Mouse (Mus musculus) MEL-GATA-1-ER (cell line): Measurements from ENCODE around the gene Frmd6.

ENCODE experiments used
- DNase-seq: peaks from one replicate; pipeline ENCODE4 v3.0.0-alpha.2; 2012; ENCODE audit warnings: low read depth; ENCODE audit errors: extremely low read depth

Frmd6 gene

GRCm38 (mm10) chr12:70807975-70808374, 17.3 kb upstream of the Frmd6 start:
- no peak for DNase-seq

DNA sequence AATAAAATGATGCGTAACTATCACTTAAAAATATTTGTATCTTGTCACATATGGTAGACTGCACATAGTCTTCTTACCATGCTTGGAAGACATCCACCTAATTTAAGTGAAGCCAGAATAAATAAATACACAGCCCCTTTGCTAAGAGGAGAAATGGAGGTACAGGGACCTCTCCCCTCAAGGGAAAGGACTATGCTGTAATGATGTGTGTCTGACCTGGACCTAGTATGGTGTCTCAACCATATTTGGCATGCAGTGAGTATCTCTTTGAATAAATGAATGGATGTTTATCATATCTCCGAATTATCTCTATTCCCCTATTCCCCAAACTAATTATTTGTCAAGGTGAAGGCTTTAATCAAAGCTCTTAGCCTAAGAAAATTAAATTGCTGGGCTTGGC, 15.4 kb upstream of the Frmd6 start:
- no peak for DNase-seq

GRCm38 (mm10) chr12:70811772-70812171, 13.5 kb upstream of the Frmd6 start:
- no peak for DNase-seq

DNA sequence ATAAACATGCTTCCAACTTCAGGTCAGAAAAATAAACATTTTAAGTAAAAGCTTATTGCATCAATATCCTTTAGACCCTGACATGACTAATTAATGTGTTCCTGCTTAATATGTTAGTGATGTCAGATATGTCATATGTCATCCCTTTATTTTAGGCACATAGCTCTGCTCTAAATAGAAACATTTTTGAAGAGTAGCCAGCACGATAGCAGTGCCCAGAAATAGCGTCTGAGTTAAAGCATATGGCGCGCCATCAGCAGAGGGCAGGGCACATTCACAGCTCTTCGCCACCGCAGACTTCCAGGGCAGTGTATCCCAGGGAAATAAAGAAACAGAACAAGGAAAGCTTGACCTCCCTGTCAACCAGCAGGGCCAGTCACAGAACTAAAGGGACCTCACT, 13.1 kb upstream of the Frmd6 start:
- DNase-seq: no peak

DNA sequence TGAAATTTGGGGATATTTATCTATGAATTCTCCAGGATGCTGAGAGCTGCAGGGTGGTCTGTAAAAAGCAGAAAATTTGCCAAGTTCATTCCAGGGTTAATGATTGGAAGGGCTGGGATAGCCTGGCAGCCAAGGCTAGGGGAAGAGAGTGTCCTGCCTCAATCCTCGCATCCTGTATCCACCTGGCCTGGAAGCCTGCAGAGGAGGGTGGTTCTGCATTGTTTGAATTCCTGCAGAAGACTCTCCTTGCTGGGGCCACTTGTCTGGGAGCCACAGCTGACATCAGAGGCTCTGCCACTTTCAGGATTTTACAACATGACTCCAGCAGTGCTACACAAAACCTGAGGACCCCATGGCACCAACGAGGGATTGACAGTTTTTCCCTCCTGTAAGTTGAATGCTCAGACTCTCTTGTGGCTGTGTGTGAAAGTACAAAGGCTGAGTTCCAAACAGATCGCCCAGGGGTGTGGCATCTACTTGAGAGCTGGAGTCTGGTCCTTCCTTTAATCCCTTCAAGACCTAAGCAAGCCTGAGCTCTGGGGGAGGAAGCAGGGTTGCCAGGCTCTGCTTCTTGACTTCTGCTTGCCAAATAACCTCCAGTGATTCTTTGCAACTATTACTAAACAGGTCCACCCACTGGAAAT, 12.4 kb upstream of the Frmd6 start:
- DNase-seq: no peak

DNA sequence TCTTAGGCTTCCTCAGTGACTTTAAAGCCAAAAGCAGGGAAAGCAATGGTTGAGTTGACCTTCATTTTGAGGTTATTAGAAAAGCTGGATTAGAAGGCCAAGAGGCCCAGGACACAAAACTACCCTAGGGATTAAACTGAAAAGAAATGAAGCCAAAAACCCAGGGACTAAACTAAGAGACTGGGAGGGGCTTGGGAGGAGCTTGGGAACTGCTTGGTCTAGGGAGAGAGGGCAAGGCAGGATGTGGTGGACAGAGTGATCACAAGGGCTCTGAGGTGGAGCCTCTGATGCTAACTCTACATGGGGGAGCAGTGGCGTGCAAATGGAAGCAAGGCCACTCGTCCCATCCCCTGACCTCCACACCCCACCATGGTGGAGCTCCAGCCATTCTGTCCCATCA, 8.6 kb upstream of the Frmd6 start:
- no peak for DNase-seq

GRCm38 (mm10) chr12:70824017-70824416, 1.3 kb upstream of the Frmd6 start:
- no peak for DNase-seq

- no peak for DNase-seq
Observed at GRCm38 (mm10) chr12:70825651-70826317, 470 bp downstream of the Frmd6 start.

DNA sequence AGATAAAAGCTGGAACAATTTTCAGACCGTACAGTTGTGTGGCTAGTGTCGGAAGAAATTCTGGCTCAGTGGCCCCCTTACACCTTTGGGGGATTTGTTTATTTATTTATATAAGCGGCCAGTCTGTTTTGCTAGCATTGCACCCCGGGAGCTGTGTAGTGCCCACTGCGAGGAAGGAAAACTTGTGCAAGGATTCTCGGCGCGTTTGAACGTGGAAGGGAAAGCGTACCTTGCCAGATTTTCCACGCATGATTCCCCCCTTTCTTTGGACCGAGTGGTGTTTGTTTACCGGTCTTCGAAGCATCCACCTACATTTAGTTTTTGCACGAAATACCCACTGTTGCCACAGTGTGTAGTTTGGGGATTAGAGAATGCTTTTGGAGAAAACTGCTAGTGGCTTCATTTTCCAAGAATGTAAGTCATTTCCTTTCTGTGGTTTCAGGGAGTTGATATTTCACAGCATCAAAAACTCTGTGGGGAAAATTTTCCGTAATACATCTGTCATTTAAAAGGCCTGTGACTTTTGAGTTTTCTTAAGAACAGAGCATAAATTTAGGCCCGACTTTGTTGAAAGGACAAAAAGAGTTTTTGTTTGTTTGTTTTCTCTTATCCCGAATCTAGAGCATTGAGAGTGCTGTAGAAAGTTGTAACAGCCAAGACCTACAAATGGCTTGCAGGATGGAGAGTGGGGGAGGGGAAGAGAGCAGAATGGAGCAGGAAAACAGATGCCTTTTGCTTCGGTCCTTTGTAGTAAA, 1.2 kb downstream of the Frmd6 start:
- DNase-seq: no peak

DNA sequence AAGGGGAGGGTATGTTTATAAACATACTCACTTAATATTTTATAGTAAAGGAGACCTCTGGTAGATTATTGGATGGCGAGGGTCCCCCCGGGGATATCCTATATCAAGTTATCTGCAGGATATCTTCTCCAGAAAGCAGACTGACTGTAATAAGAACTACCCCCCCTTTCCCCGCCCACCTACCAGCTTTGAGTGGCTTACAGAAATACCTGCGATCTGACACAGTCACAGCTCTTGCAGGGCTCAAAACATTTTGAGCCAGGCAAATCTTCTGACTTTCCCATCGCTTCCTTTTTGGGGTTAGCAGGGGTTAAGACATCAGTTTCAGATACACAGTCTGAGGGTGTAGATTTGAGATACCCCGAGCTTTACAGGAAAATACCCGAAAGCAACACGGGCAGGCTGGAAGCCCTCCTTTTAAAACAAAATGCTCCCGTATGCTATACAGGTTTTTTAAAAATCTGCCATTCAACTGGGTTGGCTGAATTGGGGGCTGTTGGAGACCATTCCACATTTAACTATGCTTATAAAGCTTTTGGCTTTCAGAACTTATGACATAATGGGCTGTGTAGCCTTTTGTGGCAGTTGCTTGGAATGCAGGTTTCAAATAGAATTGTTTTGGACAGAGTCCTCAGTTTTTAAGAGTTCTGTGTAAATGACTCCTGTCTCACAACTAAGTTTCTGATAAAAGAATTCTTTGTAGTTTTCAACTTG, 2.0 kb downstream of the Frmd6 start:
- DNase-seq: no peak

DNA sequence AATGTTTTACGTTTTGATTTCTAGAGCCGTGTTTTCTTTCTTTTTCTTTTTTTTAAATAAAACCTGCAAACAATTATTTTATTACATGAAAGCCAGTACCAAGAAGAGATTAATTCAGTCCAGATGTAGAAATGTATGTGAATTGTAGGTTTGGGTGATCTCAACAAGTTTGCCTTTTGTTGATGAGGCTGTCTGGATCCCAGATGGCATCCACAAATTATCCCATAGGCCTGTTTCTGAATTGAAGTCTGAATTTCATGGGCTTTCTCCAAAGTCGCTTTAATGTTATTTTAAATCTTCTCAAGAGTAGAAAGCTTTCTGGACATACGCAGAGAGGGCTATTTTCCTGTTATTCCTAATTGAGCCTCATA, 2.6 kb downstream of the Frmd6 start:
- DNase-seq: no peak

DNA sequence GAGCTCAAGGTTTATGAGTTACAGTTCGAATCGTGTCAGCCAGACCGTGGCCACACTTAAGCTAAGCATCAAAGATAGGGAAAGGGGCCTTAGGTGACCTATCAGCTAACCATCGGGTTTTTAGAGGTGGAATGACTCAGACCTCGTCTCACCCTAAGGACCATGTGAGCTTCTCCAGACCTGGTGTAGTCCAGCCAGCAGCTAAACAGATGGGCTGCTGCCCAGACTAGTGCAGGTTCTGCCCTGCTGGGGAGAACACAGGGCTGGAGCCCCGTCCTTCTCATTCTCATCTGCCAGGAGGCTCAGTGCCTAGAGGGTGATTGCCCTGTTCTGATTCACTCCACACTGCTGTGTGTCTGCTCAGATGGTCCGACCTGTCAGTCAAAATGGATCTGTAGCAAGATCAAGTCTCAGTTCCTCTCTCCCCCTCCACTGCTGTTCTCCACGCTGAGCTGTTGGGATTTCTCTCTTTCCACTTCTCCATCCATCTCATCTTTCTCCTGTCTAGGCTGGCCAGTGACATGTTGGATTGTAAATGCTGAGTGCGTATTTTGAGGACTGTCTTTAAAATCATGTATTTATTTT, 5.8 kb downstream of the Frmd6 start:
- no peak for DNase-seq

DNA sequence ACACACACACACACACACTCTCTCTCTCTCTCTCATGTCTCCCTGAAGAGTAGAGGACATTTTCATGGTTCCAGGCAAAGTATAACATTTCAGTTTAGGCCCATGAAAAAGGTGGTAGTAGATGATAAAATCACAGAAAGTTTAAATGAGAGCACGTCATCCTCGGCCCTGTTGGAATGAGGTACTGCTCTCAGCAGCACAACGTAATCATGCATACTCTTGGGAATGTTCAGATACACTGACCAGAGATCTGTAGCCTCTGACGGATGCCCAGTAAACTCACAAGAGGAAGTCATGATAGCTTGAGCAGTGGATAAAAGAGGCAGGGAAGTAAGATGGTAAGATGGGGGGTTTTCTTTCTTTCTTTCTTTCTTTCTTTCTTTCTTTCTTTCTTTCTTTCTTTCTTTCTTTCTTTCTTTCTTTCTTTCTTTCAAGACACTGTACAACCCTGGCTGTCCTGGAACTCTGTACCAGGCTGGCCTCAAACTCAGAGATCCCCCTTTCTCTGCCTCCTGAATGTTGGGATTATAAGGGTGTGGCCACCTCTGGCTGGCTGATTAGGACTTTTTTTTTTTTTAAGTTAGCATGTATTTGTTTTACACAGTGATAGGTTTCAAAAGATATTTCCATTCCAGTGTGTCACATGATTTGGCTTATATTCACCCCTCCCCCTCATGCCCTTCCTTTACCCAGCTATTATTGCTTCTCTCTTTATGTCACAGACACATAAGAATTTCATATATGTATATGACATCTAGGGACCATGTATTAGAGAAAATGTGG, 7.1 kb downstream of the Frmd6 start:
- DNase-seq: no peak

DNA sequence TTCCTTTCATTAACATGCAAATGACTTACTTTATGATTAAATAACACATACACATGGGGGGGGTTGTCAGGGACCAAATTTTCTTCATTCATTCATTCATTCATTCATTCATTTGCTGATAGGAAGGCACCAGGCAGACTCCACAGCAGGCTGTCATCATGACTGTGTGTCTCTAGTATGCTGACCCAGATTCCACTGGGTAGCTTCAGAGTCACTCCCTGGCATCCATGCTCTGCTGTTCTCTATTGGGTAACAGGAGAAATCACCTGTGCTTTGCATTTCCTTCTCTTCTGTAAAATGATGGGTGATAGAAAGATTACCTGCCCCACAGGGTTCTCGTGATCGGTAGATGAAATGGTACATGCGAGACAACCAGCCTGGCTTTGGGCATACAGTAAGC, 7.7 kb downstream of the Frmd6 start:
- DNase-seq: no peak

GRCm38 (mm10) chr12:70834043-70834442, 8.7 kb downstream of the Frmd6 start:
- no peak for DNase-seq

DNA sequence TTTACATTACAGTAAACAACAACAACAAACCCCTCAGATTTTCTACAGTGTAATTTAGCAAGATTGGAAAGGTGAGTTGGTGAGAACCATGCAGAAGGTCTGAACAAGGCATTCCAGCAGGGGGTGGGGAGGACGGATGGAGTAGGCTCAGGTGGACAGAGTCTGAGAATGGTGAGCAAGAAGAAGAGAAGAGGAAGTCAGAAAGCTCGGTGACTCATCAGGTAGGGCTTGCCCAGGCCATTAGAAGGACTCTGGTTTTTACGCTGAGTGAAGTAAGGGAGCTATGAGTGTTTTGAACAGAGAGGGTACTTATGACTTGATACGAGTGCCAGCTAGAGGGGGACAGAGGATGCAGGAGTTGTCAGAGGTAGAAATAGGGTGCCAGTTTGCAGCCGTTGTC, 9.7 kb downstream of the Frmd6 start:
- no peak for DNase-seq

GRCm38 (mm10) chr12:70837792-70838321, 12.5 kb downstream of the Frmd6 start:
- no peak for DNase-seq

DNA sequence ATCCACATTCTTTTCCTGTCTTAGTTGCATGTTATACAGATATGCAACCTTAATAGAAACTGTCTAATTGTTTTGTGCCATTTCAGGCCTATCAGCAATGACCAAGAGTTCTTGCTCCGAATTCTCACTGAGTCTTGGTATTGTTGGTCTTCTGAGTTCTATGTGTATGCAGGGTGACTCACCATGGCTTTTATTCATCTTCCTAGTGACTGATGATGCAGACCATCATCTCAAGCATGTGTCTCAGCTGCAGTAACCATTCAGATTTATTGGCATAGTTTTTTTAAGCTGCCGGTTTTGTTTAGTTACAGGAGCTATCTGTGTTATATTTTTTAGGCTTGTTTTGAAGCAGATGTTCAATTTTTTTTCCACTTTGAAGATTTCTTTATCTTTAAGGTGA, 20.1 kb downstream of the Frmd6 start:
- no peak for DNase-seq

DNA sequence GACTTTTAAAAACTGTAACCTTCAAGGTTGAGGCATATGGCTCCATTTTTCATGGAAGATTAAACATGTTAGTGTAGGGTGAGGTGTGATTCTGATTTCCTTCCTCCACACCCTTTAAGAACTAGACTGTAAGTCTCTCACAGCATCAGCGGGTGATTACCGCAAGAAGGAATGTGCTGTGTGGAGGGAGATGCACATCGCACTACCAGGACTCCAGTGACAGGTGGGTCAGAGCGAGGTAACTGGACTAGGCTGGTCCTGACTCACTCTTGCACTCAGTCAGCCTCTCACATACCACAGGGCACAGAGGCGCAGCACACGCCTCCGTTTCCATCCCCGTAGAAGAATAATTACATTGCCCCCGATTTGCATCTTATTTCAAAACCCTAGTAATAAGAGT, 23.7 kb downstream of the Frmd6 start:
- no peak for DNase-seq

- DNase-seq: no peak
Observed at GRCm38 (mm10) chr12:70849517-70850291, 24.4 kb downstream of the Frmd6 start.
